ENCODE assay signal across 13 mouse cellular contexts in genomic region chr2:29646613-29647012, GRCm38 (mm10). TPM values are rescaled to one million over a fixed set of nuclear protein-coding genes. Genes with fewer than 3 reads are reported as not detected.
A peak's percentile ranks its signal among the peaks of the same experiment; 100 is the strongest.
DNase-seq lines count a peak whose midpoint lies in the region; ATAC-seq and TF ChIP-seq lines count a peak whose summit lies in the region.
"Had no signal": no experiment of that assay in that cellular context is flagged by ENCODE, and none has a peak within 500 bp of the region (broad histone marks: within the 10 kb centered on the region; RNA-seq: fewer than 3 reads in every experiment).

No protein-coding gene starts in this region.

- H3K27me3 ChIP-seq in limb, embryonic 12.5 days, result no peaks in the 10 kb centered on the region
- H3K27me3 ChIP-seq in limb, embryonic 10.5 days (ENCODE audit: low read depth, poor library complexity, severe bottlenecking), result no peaks in the 10 kb centered on the region
- H3K27me3 ChIP-seq in limb, embryonic 14.5 days (ENCODE audit: control insufficient read depth, insufficient read depth, low read length), result no peaks in the 10 kb centered on the region
- H3K27me3 ChIP-seq: embryonic facial prominence, embryonic 12.5 days; midbrain, embryonic 12.5 days had no signal

- no peaks in the 10 kb centered on the region for H3K9me3 ChIP-seq in limb, embryonic 12.5 days
- no peaks in the 10 kb centered on the region for H3K9me3 ChIP-seq in limb, embryonic 10.5 days (replicated peaks)
- no peaks in the 10 kb centered on the region for H3K9me3 ChIP-seq in limb, embryonic 14.5 days (ENCODE audit: control insufficient read depth, low read length)
- H3K9me3 ChIP-seq: embryonic facial prominence, embryonic 12.5 days; midbrain, embryonic 12.5 days had no signal

- H3K4me2 ChIP-seq in limb, embryonic 12.5 days, result no peak overlapping the region
- no peak overlapping the region for H3K4me2 ChIP-seq in limb, embryonic 14.5 days (replicated peaks; ENCODE audit: low read depth, low read length, severe bottlenecking)
- H3K4me2 ChIP-seq: embryonic facial prominence, embryonic 12.5 days; midbrain, embryonic 12.5 days had no signal

- peak; percentile 90 for DNase-seq in heart, adult 11 months
- no peak for DNase-seq in heart, adult 18-20 months
- DNase-seq in limb, embryonic 10.5 days (ENCODE audit: low spot score), result no peak
- DNase-seq in limb, embryonic 14.5 days (ENCODE audit: low spot score), result no peak
- no peak for DNase-seq in adrenal gland, postnatal 25 days
- no peak for DNase-seq in cerebellum, adult 18-20 months
- DNase-seq: adrenal gland, adult 2 months; cerebellum, adult 11 months; kidney, postnatal 14 days had no signal

- H3K4me3 ChIP-seq in limb, embryonic 12.5 days (replicated peaks), result no peak overlapping the region
- no peak overlapping the region for H3K4me3 ChIP-seq in limb, embryonic 10.5 days
- peak overlapping the region; percentile 71 for H3K4me3 ChIP-seq in brown adipose tissue, adult 24 weeks (ENCODE audit: insufficient read depth, low read depth, low read length)
- H3K4me3 ChIP-seq in limb, embryonic 14.5 days (replicated peaks; ENCODE audit: low read length), result no peak overlapping the region
- H3K4me3 ChIP-seq: embryonic facial prominence, embryonic 12.5 days; midbrain, embryonic 12.5 days had no signal

- 56% methylated on average over 3 of the region's 3 CpGs for WGBS in limb, embryonic 12.5 days
- 85% methylated on average over 3 of the region's 3 CpGs for WGBS in limb, embryonic 10.5 days
- 43% methylated on average over 3 of the region's 3 CpGs for WGBS in limb, embryonic 14.5 days

- 0 out of 2 replicates have a peak overlapping the region, but pooled peaks have one; percentile 56 for H3K27ac ChIP-seq in limb, embryonic 12.5 days
- H3K27ac ChIP-seq in limb, embryonic 10.5 days, result no peak overlapping the region
- H3K27ac ChIP-seq in brown adipose tissue, adult 24 weeks (replicated peaks; ENCODE audit: low read depth, low read length), result peak overlapping the region; percentile 99
- H3K27ac ChIP-seq in limb, embryonic 14.5 days (replicated peaks; ENCODE audit: low read depth, low read length), result no peak overlapping the region
- H3K27ac ChIP-seq: embryonic facial prominence, embryonic 12.5 days; midbrain, embryonic 12.5 days had no signal

- H3K36me3 ChIP-seq in limb, embryonic 12.5 days, result 0 out of 2 replicates have a peak, but pooled peaks cover 12% of the 10 kb centered on the region
- peaks cover 5% of the 10 kb centered on the region; the same call in 1 of the 2 replicates for H3K36me3 ChIP-seq in limb, embryonic 10.5 days
- H3K36me3 ChIP-seq in limb, embryonic 14.5 days (ENCODE audit: control insufficient read depth, insufficient read depth, low read length), result peaks cover 3% of the 10 kb centered on the region; the same call in 1 of the 2 replicates
- H3K36me3 ChIP-seq: midbrain, embryonic 12.5 days had no signal

- H3K9ac ChIP-seq in limb, embryonic 12.5 days (replicated peaks), result no peak overlapping the region
- H3K9ac ChIP-seq in limb, embryonic 14.5 days (ENCODE audit: low read depth, low read length, severe bottlenecking), result no peak overlapping the region
- H3K9ac ChIP-seq: embryonic facial prominence, embryonic 12.5 days; midbrain, embryonic 12.5 days had no signal

- ATAC-seq in limb, embryonic 12.5 days (ENCODE audit: insufficient number of reproducible peaks, insufficient read depth, low FRiP score, low TSS enrichment, low read depth), result peak; percentile 68; the same call in 1 of the 2 replicates
- peak; percentile 47; the same call in 1 of the 2 replicates for ATAC-seq in limb, embryonic 14.5 days (ENCODE audit: low FRiP score, low read depth)

- peaks cover 35% of the 10 kb centered on the region for H3K4me1 ChIP-seq in limb, embryonic 12.5 days (replicated peaks)
- peaks cover 13% of the 10 kb centered on the region; the same call in 1 of the 2 replicates for H3K4me1 ChIP-seq in limb, embryonic 10.5 days
- peaks cover 13% of the 10 kb centered on the region; the same call in 1 of the 2 replicates for H3K4me1 ChIP-seq in brown adipose tissue, adult 24 weeks (ENCODE audit: control insufficient read depth, insufficient read depth, insufficient read length, low read length)
- H3K4me1 ChIP-seq in limb, embryonic 14.5 days (ENCODE audit: control insufficient read depth, insufficient read depth, low read length), result peaks cover 17% of the 10 kb centered on the region

- no peak for TF ChIP-seq POLR2A in limb, embryonic 14.5 days (IDR thresholded peaks at IDR 0.05; ENCODE audit: borderline replicate concordance, extremely low read depth, insufficient read depth, insufficient read length)

RNA-seq across cellular contexts. Expression of gene Rapgef1, which starts 27.1 kb away (rescaled TPM):
- total RNA-seq in heart, adult 18-20 months (2021), result 100 to 1,000 TPM in 1 of 2 experiments, 10 to 100 TPM in 1; 100.0 to 108 TPM
- 20.2 and 20.4 TPM in 2 replicates for polyA plus RNA-seq in limb, embryonic 12.5 days (2016; fragmentation: Nextera tagmentation; extraction: Ambion mirVana)
- 17.2 and 18.1 TPM in 2 replicates for polyA plus RNA-seq in limb, embryonic 10.5 days (2016; fragmentation: Nextera tagmentation; extraction: Ambion mirVana)
- polyA plus RNA-seq in brown adipose tissue, adult 24 weeks (2012; ENCODE audit: insufficient read depth, insufficient read length, missing spikeins), result 19.1 and 24.3 TPM in 2 replicates
- 51.1 and 61.1 TPM in 2 replicates for polyA plus RNA-seq in limb, embryonic 14.5 days (2012; rRNA removed)
- polyA plus RNA-seq in limb, embryonic 14.5 days (2014; fragmentation: Nextera tagmentation; extraction: Ambion mirVana), result 20.8 and 23.0 TPM in 2 replicates
- total RNA-seq in adrenal gland, postnatal 25 days (2021), result 47.5 and 49.5 TPM in 2 replicates

Comparison
In these comparisons a context has a peak if more than half of its experiments do, and no peak if none do; other contexts are left out.
1. H3K27ac ChIP-seq: peak in limb, embryonic 12.5 days (single experiment) and brown adipose tissue, adult 24 weeks (single experiment); none in limb, embryonic 10.5 days (single experiment) and limb, embryonic 14.5 days (single experiment).